Mouse (Mus musculus) mammary gland, adult 2 months (tissue): ENCODE results near the gene Dio3. TPM values are rescaled to one million over a fixed set of nuclear protein-coding genes. Genes with fewer than 3 reads are reported as not detected.

Experiments used
- polyA plus RNA-seq: library from polyadenylated mRNA; depleted of rRNA; stranded (reverse); fragments of >200 nt; gene quantifications from 2 replicates; pipeline ENCODE4 v1.2.3, GENCODE M21; 2012; ENCODE audit warnings: low replicate concordance; rRNA removed

Dio3 gene
- 0.33 and 0.35 TPM in 2 replicates for polyA plus RNA-seq

DNA sequence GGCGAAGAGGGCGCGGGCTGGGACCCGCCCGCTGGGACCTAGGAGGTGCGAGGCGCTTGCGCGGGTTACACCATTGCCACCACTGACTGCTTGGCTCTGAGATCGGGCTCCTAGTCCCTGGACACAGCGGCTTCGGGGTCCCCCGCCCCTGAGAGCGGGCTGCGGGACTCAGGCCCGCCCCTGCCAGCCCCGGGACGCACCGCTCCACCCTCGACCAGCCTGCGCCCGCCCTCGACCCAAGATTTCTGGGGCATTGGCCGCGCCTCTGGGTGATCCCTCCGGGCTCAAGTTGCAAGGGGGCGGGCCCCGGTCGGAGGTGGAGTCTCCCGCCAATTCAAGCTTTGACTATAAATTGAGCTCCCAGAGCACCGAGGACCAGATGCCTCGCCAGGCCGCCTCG is at the start of gene Dio3:
TSS of gene Dio3 (plus strand) at position 216 of the 400 bp plus-strand sequence.

Other genes with a start within 250 kb of the Dio3 start
- 21.2 and 35.7 TPM in 2 replicates for gene Ppp2r5c, start 168.1 kb downstream of the Dio3 start, polyA plus RNA-seq